Mouse (Mus musculus) liver, embryonic 14.5 days (tissue): ENCODE measurements around the gene Araf. TPM values are rescaled to one million over a fixed set of nuclear protein-coding genes. Genes with fewer than 3 reads are reported as not detected.

ENCODE experiments used
- ATAC-seq: fragments of 200-750 bp; cut with Nextera tagmentation; 2 replicates; pipeline ENCODE4 v1.8.0; 2017; ENCODE audit warnings: moderate number of reproducible peaks, mild to moderate bottlenecking, moderate library complexity; ENCODE audit not compliant: insufficient read depth
- DNase-seq, 3 experiments: peaks; one replicate each; pipeline ENCODE4 v3.0.0-alpha.2; 2012 to 2013; ENCODE audit warnings: low read depth in 3 of 3, low spot score in 3 of 3
- H3K27ac ChIP-seq: fragments of 300-500 bp; sonication (generic); 2 replicates; pipeline ENCODE4 v1.5.1; 2014; ENCODE audit warnings: moderate library complexity, mild to moderate bottlenecking, control low read depth, inconsistent platforms
- H3K27me3 ChIP-seq: fragments of 300-500 bp; sonication (generic); 2 replicates; pipeline ENCODE4 v1.6.1; 2014; ENCODE audit warnings: mild to moderate bottlenecking, low read length, moderate library complexity; ENCODE audit not compliant: control insufficient read depth, insufficient read depth
- H3K36me3 ChIP-seq: fragments of 300-500 bp; sonication (generic); replicated peaks from 2 replicates; pipeline ENCODE4 v1.6.1; 2014; ENCODE audit warnings: low read depth; ENCODE audit not compliant: control insufficient read depth, insufficient read depth
- H3K4me1 ChIP-seq, 2 experiments: fragments of 200-500 bp in 1 of 2; fragments of 300-500 bp in 1 of 2; sonication (generic) in 1 of 2; replicated peaks; 2 replicates each; pipeline ENCODE4 v1.6.1; 2012 to 2014; ENCODE audit warnings: antibody characterized with exemption in 1 of 2, inconsistent platforms in 1 of 2, low read length in 1 of 2; ENCODE audit not compliant: control insufficient read depth in 2 of 2, insufficient read depth in 2 of 2
- H3K4me2 ChIP-seq: fragments of 300-500 bp; sonication (generic); 2 replicates; pipeline ENCODE4 v1.6.1; 2014; ENCODE audit warnings: low read depth, mild to moderate bottlenecking, control low read depth, moderate library complexity
- H3K4me3 ChIP-seq, 2 experiments: fragments of 200-500 bp in 1 of 2; fragments of 300-500 bp in 1 of 2; sonication (generic) in 1 of 2; 2 replicates each; pipeline ENCODE4 v1.5.1; 2012 to 2014; ENCODE audit warnings: low read depth in 2 of 2, low read length in 2 of 2, mild to moderate bottlenecking in 2 of 2, control low read depth in 1 of 2, inconsistent platforms in 1 of 2, moderate library complexity in 1 of 2; ENCODE audit not compliant: insufficient read depth in 1 of 2
- H3K9ac ChIP-seq: fragments of 300-500 bp; sonication (generic); replicated peaks from 2 replicates; pipeline ENCODE4 v1.6.1; 2014; ENCODE audit warnings: mild to moderate bottlenecking, control low read depth, moderate library complexity
- H3K9me3 ChIP-seq: fragments of 300-500 bp; sonication (generic); 2 replicates; pipeline ENCODE4 v1.6.1; 2016; ENCODE audit warnings: low read length, mixed read lengths; ENCODE audit not compliant: control insufficient read depth
- CTCF ChIP-seq: IDR thresholded peaks from 2 replicates; pipeline ENCODE4 v1.5.1; 2016; ENCODE audit warnings: antibody characterized with exemption, low read depth, control low read depth
- EP300 ChIP-seq: IDR thresholded peaks from 2 replicates; pipeline ENCODE4 v1.6.1; 2016; ENCODE audit warnings: antibody characterized with exemption, low read depth
- WGBS: fragments of 180-500 bp; shearing (Covaris S2); extraction: QIAGEN DNeasy Blood & Tissue Kit; methylation state at CpG from one replicate; pipeline ENCODE4 v1.1.7; 2014; ENCODE audit not compliant: insufficient replicate concordance; 5-methylcytosine and 5-hydroxymethylcytosine counted together
- polyA plus RNA-seq, 2 experiments: library from polyadenylated mRNA; depleted of rRNA in 1 of 2; stranded (reverse) in 1 of 2; unstranded in 1 of 2; fragments of >200 nt; fragmentation: Nextera tagmentation in 1 of 2; extraction: Ambion mirVana in 1 of 2; gene quantifications; 2 replicates each; pipeline versions ENCODE4 v1.2.1 to v1.2.3; 2012 to 2014

Araf gene
- polyA plus RNA-seq, 2 experiments = 33.3 to 38.3 TPM

DNA sequence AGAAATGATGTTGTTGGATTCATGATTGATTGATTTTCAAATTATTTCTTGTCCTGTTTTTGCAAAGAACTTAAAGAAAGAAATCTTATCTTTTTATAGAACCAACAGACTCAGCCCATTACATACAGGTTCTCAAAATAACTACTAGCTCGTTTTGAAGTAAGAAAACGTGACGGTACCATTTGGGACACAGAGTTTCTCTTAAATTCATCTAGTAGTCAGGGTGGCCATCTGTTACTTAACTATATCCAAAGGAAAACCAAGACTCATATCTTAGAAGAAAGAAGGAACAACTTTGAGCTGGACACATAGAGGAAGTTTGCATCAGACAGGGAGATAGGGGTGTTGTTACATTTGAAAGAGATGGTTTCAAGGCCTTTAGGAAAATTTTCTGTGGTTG, 49.6 kb downstream of the Araf start:
- no peak for DNase-seq
- H3K4me3 ChIP-seq = no peak overlapping the region
- H3K27me3 ChIP-seq = no peaks in the 10 kb centered on the region
- no peak overlapping the region for H3K9ac ChIP-seq
- H3K4me1 ChIP-seq = peaks cover 0 to 7% of the 10 kb centered on the region in 2 experiments; a peak in 1 of 4 replicates
- no peak for ATAC-seq
- peaks cover 3% of the 10 kb centered on the region for H3K36me3 ChIP-seq
- TF ChIP-seq CTCF = no peak
- no peak for TF ChIP-seq EP300
- H3K9me3 ChIP-seq = no peaks in the 10 kb centered on the region
- no peak overlapping the region for H3K27ac ChIP-seq
- H3K4me2 ChIP-seq = no peak overlapping the region
- WGBS = 63% methylated on average over 3 of the region's 3 CpGs

DNA sequence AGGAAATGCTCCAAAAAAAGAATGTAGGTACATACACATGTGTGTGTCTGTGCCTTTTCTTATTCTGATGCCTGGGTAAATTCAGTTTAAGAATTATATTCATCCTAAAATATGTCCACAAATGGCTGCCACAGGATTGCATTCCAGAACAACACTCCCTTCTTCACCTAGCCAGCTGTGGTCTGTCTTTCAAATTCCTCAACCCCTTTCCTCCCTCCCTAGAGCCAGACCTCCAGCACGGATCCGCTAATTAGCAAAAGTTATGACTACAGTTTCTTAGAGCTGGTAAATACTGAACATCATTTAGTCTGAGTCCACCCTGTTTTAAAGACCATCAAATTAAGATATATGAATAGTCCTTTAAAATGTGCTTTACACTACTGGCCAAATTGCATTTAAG, 50.2 kb downstream of the Araf start:
- no peak overlapping the region for H3K9ac ChIP-seq
- H3K9me3 ChIP-seq = no peaks in the 10 kb centered on the region
- peaks cover 0 to 7% of the 10 kb centered on the region in 2 experiments; a peak in 1 of 4 replicates for H3K4me1 ChIP-seq
- H3K4me2 ChIP-seq = peak overlapping the region; percentile 50
- H3K27me3 ChIP-seq = no peaks in the 10 kb centered on the region
- peaks cover 3% of the 10 kb centered on the region for H3K36me3 ChIP-seq
- ATAC-seq = no peak
- DNase-seq = no peak
- peak overlapping the region in 1 of 2 experiments; percentile 72; a peak in 2 of 4 replicates for H3K4me3 ChIP-seq
- TF ChIP-seq EP300 = no peak
- TF ChIP-seq CTCF = no peak
- WGBS = 15% methylated on average over 2 of the region's 2 CpGs
- H3K27ac ChIP-seq = no peak overlapping the region

DNA sequence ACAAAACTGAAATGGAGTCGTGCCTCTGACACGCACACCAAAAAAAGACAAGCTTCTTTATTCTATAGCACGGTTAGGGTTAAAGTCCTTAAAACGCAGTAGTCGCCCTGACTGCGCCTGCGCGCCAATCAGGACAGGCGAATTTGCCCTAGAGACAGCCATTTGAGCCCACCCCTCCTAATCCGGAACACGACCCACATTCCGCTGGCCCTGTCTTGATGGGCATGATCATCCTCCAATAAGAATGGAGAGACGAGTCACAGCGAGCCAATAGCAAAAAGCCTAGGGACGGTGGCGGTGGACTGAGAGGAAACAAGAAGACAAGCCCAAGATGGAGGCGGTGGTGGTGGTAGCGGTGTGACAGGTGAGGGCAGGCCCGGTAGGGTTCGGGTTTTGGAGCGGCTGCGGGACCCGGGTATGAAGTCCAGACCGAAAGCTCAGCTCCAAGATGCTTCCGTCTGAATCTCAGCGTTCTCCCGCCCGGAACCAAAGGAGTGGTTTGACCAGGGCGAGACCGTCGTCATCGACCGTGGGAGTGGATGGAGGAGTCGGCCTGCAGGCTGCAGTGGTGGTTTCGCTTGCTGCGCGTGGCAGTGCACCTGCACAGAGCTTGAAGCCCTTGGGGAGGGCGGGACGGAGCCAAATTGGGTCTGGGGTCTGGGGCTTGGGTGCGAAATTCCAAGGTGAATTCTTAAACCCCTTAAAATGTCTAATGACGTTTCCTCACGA, 50.8 kb downstream of the Araf start:
- Histone ChIP-seq H3K4me2 (peak overlapping the region; percentile 66), H3K4me3 (peak overlapping the region; percentile 72 to 95), H3K9me3 (no peaks in the 10 kb centered on the region), H3K9ac (peak overlapping the region; percentile 77), H3K27me3 (no peaks in the 10 kb centered on the region), H3K27ac (no peak overlapping the region), H3K36me3 (peaks cover 3% of the 10 kb centered on the region), H3K4me1 (peaks cover 0 to 7% of the 10 kb centered on the region in 2 experiments; a peak in 1 of 4 replicates)
- DNase-seq (peak; percentile 90 to 92 (median 91)), ATAC-seq (peak; percentile 99)
- TF ChIP-seq CTCF (no peak), EP300 (no peak)
- WGBS = 9% methylated on average over 42 of the region's 42 CpGs

DNA sequence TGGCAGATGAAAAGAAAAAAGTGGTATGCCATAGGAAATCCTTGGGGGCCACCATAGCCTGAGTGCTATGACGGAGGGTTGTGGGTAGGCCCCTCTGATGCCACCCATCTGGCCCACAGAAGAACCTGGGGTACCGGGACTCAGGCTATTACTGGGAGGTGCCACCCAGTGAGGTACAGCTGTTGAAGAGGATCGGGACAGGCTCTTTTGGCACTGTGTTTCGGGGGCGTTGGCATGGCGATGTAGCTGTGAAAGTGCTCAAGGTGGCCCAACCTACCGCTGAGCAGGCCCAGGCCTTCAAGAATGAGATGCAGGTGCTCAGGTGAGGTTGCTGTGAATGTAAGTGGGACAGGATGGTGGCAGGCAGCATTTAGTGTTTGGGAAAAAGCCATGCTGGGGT, 56.2 kb downstream of the Araf start:
- WGBS = 87% methylated on average over 7 of the region's 7 CpGs
- peaks cover 3% of the 10 kb centered on the region for H3K36me3 ChIP-seq

DNA sequence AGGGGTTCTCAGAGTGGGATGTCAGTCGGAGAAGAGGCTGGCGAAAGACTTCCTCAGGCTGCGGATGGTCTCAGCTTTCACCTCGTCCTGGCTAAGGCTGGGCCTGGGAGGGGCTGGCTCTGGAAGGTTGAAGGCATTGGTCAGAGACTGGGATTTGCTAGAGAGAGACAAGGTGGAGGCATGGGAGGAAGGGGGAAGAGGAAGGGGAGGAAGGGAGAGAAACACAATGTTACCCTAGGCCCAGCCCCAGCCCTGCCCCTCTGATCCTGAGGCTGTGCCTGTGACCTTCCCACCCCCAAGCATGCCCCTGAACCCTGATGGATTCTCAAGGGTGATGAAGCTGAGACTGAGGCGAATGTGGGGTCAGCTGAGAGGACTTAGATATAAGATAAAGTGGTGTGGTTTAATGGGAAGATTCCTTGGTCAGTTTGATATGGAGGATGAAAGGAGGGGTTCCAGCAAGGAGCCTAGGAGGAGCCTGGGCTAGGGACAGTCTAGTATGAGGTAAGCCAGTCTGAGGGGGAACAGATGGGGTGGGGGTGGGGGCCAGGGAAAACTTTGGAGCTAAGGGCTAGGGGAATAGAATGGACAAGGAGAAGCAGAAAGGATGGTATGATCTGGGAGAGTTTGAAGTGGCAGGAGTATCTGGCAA, 64.0 kb downstream of the Araf start:
- ATAC-seq (no peak), DNase-seq (no peak)
- WGBS = 32% methylated on average over 5 of the region's 5 CpGs
- Histone ChIP-seq H3K27me3 (no peaks in the 10 kb centered on the region), H3K4me3 (no peak overlapping the region), H3K9me3 (no peaks in the 10 kb centered on the region), H3K4me2 (no peak overlapping the region), H3K9ac (no peak overlapping the region), H3K36me3 (no peaks in the 10 kb centered on the region; the same call in 1 of the 2 replicates), H3K4me1 (no peaks in the 10 kb centered on the region), H3K27ac (no peak overlapping the region)
- no peak for TF ChIP-seq EP300
- no peak for TF ChIP-seq CTCF

More for the DNA sequence above, 56.2 kb downstream of the Araf start:
- no peak for DNase-seq
- H3K4me2 ChIP-seq = no peak overlapping the region
- H3K27me3 ChIP-seq = no peaks in the 10 kb centered on the region
- no peak overlapping the region for H3K4me3 ChIP-seq
- H3K9ac ChIP-seq = no peak overlapping the region
- H3K4me1 ChIP-seq = peaks cover 0 to 7% of the 10 kb centered on the region in 2 experiments; a peak in 1 of 4 replicates
- TF ChIP-seq CTCF = no peak
- TF ChIP-seq EP300 = no peak
- no peak overlapping the region for H3K27ac ChIP-seq
- ATAC-seq = no peak
- H3K9me3 ChIP-seq = no peaks in the 10 kb centered on the region
